ENCODE assay signal across 7 mouse cellular contexts in genomic region chr12:13211746-13212482, GRCm38 (mm10). TPM values are rescaled to one million over a fixed set of nuclear protein-coding genes. Genes with fewer than 3 reads are reported as not detected.
DNase-seq lines count a peak whose midpoint lies in the region; ATAC-seq lines count a peak whose summit lies in the region.

No protein-coding gene starts in this region.

- DNase-seq in testis, postnatal 10 days (ENCODE audit: low spot score): peak; percentile 63
- DNase-seq in testis, postnatal 14 days (ENCODE audit: low spot score): no peak
- DNase-seq in frontal cortex, postnatal 36 days (ENCODE audit: low spot score in 2 of 2): peak; percentile 77 to 91
- DNase-seq in heart, postnatal 4 days: peak; percentile 85
- DNase-seq in left cerebral cortex, adult 18-20 months (ENCODE audit: low spot score in 2 of 2): peak; percentile 78 to 84
- peak; percentile 72 for DNase-seq in right cerebral cortex, postnatal 25 days

- ATAC-seq in megakaryocyte-erythroid progenitor cell, adult 5-6 weeks (replicated peaks; ENCODE audit: low FRiP score, low TSS enrichment, poor library complexity, severe bottlenecking): no peak

RNA-seq across cellular contexts. Expression of gene Ddx1, which starts 37.1 kb away (rescaled TPM):
- total RNA-seq in heart, postnatal 4 days (2021): 10 to 100 TPM; 92.6 to 95.4 TPM
- 100 to 1,000 TPM; 134 to 143 TPM for total RNA-seq in left cerebral cortex, adult 18-20 months (2021)
- 80.1 and 98.9 TPM in 2 replicates for total RNA-seq in megakaryocyte-erythroid progenitor cell, adult 5-6 weeks (2014; fragmentation: Nextera tagmentation)
- 275 and 333 TPM in 2 replicates for total RNA-seq in megakaryocyte-erythroid progenitor cell, adult 5-6 weeks (2017)

RNA-seq across cellular contexts. Expression of gene Nbas, which starts 57.0 kb away (rescaled TPM):
- total RNA-seq in heart, postnatal 4 days (2021): 10 to 100 TPM; 23.8 to 25.2 TPM
- total RNA-seq in left cerebral cortex, adult 18-20 months (2021): 10 to 100 TPM; 33.7 to 34.7 TPM
- total RNA-seq in megakaryocyte-erythroid progenitor cell, adult 5-6 weeks (2014; fragmentation: Nextera tagmentation): 18.7 and 19.7 TPM in 2 replicates
- total RNA-seq in megakaryocyte-erythroid progenitor cell, adult 5-6 weeks (2017): 13.7 and 15.8 TPM in 2 replicates
